Mouse (Mus musculus) liver, embryonic 14 days (tissue): ENCODE measurements around the gene Npffr2. TPM values are rescaled to one million over a fixed set of nuclear protein-coding genes. Genes with fewer than 3 reads are reported as not detected.

Experiments used
- polyA plus RNA-seq: library from polyadenylated mRNA; depleted of rRNA; stranded (reverse); fragments of >200 nt; gene quantifications from 2 replicates; pipeline ENCODE4 v1.2.3, GENCODE M21; 2012; rRNA removed

The Npffr2 gene
- 0.01 TPM in 1 of 2 replicates, not detected in the other for polyA plus RNA-seq

GRCm38 (mm10) chr5:89526878-89527578 lies at the start of gene Npffr2:
TSS of gene Npffr2 (plus strand) at chr5:89527429.

Other genes starting within 250 kb of the Npffr2 start
- gene Gc, start 69.5 kb upstream of the Npffr2 start, polyA plus RNA-seq: 239 and 242 TPM in 2 replicates